Mouse (Mus musculus) hindbrain, embryonic 11.5 days (tissue): Measurements from ENCODE around the gene Cep89. TPM values are rescaled to one million over a fixed set of nuclear protein-coding genes. Genes with fewer than 3 reads are reported as not detected.

Experiments used
- ATAC-seq: fragments of 200-750 bp; cut with Nextera tagmentation; 2 replicates; pipeline ENCODE4 v1.8.0; 2017; ENCODE audit warnings: mild to moderate bottlenecking, moderate TSS enrichment, moderate library complexity; ENCODE audit not compliant: low FRiP score
- DNase-seq: peaks from one replicate; pipeline ENCODE4 v3.0.0-alpha.2; 2015; ENCODE audit warnings: low spot score
- H3K27ac ChIP-seq: fragments of 300-500 bp; sonication (generic); 2 replicates; pipeline ENCODE4 v1.5.1; 2014; ENCODE audit warnings: mild to moderate bottlenecking, low read depth, low read length
- H3K27me3 ChIP-seq: fragments of 300-500 bp; sonication (generic); 2 replicates; pipeline ENCODE4 v1.6.1; 2014; ENCODE audit warnings: mild to moderate bottlenecking, low read length, moderate library complexity, mixed read lengths; ENCODE audit not compliant: control insufficient read depth, insufficient read depth
- H3K36me3 ChIP-seq: fragments of 300-500 bp; sonication (generic); 2 replicates; pipeline ENCODE4 v1.6.1; 2014; ENCODE audit warnings: mild to moderate bottlenecking, low read length, moderate library complexity, mixed read lengths; ENCODE audit not compliant: control insufficient read depth, insufficient read depth
- H3K4me1 ChIP-seq: fragments of 300-500 bp; sonication (generic); replicated peaks from 2 replicates; pipeline ENCODE4 v1.6.1; 2014; ENCODE audit warnings: low read length, mixed read lengths; ENCODE audit not compliant: control insufficient read depth, insufficient read depth
- H3K4me2 ChIP-seq: fragments of 300-500 bp; sonication (generic); replicated peaks from 2 replicates; pipeline ENCODE4 v1.6.1; 2014; ENCODE audit warnings: mild to moderate bottlenecking, low read depth, low read length
- H3K4me3 ChIP-seq: fragments of 300-500 bp; sonication (generic); 2 replicates; pipeline ENCODE4 v1.5.1; 2014; ENCODE audit warnings: low read depth, low read length
- H3K9ac ChIP-seq: fragments of 300-500 bp; sonication (generic); 2 replicates; pipeline ENCODE4 v1.6.1; 2014; ENCODE audit warnings: low read depth, low read length
- H3K9me3 ChIP-seq: fragments of 300-500 bp; sonication (generic); 2 replicates; pipeline ENCODE4 v1.6.1; 2016; ENCODE audit warnings: low read length; ENCODE audit not compliant: control insufficient read depth
- WGBS: fragments of 180-500 bp; shearing (Covaris S2); extraction: QIAGEN DNeasy Blood & Tissue Kit; methylation state at CpG from one replicate; pipeline ENCODE4 v1.1.7; 2014; 5-methylcytosine and 5-hydroxymethylcytosine counted together
- polyA plus RNA-seq: library from polyadenylated mRNA; unstranded; fragments of >200 nt; fragmentation: Nextera tagmentation; extraction: Ambion mirVana; gene quantifications from 2 replicates; pipeline ENCODE4 v1.2.1, GENCODE M21; 2014

Gene Cep89
- polyA plus RNA-seq = 35.2 and 41.7 TPM in 2 replicates

GRCm38 (mm10) chr7:35396542-35397168, at the start of gene Cep89, which contains the start of gene Faap24:
Gene Cep89, plus strand, starts transcription at chr7:35397035.
Gene Faap24, minus strand, starts transcription at chr7:35396836.
- H3K36me3 ChIP-seq = peaks cover 12% of the 10 kb centered on the region
- WGBS = under 1% methylated on average over 28 of the region's 28 CpGs
- H3K4me1 ChIP-seq = peaks cover 9% of the 10 kb centered on the region
- H3K4me2 ChIP-seq = peak within 1 kb of the TSS; percentile 68
- no peaks in the 10 kb centered on the region for H3K27me3 ChIP-seq
- DNase-seq (peak; percentile 99), ATAC-seq (peak; percentile 99)
- H3K9ac ChIP-seq = peak within 1 kb of the TSS; percentile 66
- H3K9me3 ChIP-seq = no peaks in the 10 kb centered on the region
- peak within 1 kb of the TSS; percentile 74 for H3K4me3 ChIP-seq
- 0 out of 2 replicates have a peak within 1 kb of the TSS, but pooled peaks have one; percentile 30 for H3K27ac ChIP-seq

GRCm38 (mm10) chr7:35347918-35348700, 48.7 kb upstream of the Cep89 start:
- ATAC-seq (no peak), DNase-seq (no peak)
- Histone ChIP-seq H3K4me3 (no peak overlapping the region), H3K27ac (no peak overlapping the region), H3K4me1 (no peaks in the 10 kb centered on the region), H3K4me2 (no peak overlapping the region), H3K9me3 (no peaks in the 10 kb centered on the region), H3K36me3 (no peaks in the 10 kb centered on the region), H3K9ac (no peak overlapping the region), H3K27me3 (no peaks in the 10 kb centered on the region)
- 77% methylated on average over 17 of the region's 18 CpGs for WGBS

- DNase-seq (no peak), ATAC-seq (no peak)
- Histone ChIP-seq H3K9ac (no peak overlapping the region), H3K36me3 (no peaks in the 10 kb centered on the region), H3K9me3 (no peaks in the 10 kb centered on the region), H3K4me3 (no peak overlapping the region), H3K4me1 (no peaks in the 10 kb centered on the region), H3K27ac (no peak overlapping the region), H3K4me2 (no peak overlapping the region), H3K27me3 (no peaks in the 10 kb centered on the region)
- WGBS = 87% methylated on average over 4 of the region's 4 CpGs
Observed at GRCm38 (mm10) chr7:35349022-35349421, 47.8 kb upstream of the Cep89 start.

- no peak for DNase-seq
- ATAC-seq = no peak
- Histone ChIP-seq H3K4me2 (no peak overlapping the region), H3K9me3 (no peaks in the 10 kb centered on the region), H3K9ac (no peak overlapping the region), H3K27me3 (no peaks in the 10 kb centered on the region), H3K27ac (no peak overlapping the region), H3K36me3 (no peaks in the 10 kb centered on the region), H3K4me1 (no peaks in the 10 kb centered on the region), H3K4me3 (no peak overlapping the region)
- 86% methylated on average over 8 of the region's 8 CpGs for WGBS
Observed at GRCm38 (mm10) chr7:35349886-35350684, 46.8 kb upstream of the Cep89 start.

GRCm38 (mm10) chr7:35351155-35351554, 45.7 kb upstream of the Cep89 start:
- no peaks in the 10 kb centered on the region for H3K4me1 ChIP-seq
- H3K36me3 ChIP-seq = no peaks in the 10 kb centered on the region
- DNase-seq (no peak), ATAC-seq (no peak)
- H3K27ac ChIP-seq = no peak overlapping the region
- no peaks in the 10 kb centered on the region for H3K9me3 ChIP-seq
- H3K27me3 ChIP-seq = no peaks in the 10 kb centered on the region
- no peak overlapping the region for H3K4me3 ChIP-seq
- WGBS = 91% methylated on average over 3 of the region's 3 CpGs
- H3K9ac ChIP-seq = no peak overlapping the region
- no peak overlapping the region for H3K4me2 ChIP-seq

- Histone ChIP-seq H3K4me3 (no peak overlapping the region), H3K27ac (no peak overlapping the region), H3K4me1 (no peaks in the 10 kb centered on the region), H3K27me3 (no peaks in the 10 kb centered on the region), H3K9ac (no peak overlapping the region), H3K36me3 (no peaks in the 10 kb centered on the region), H3K9me3 (no peaks in the 10 kb centered on the region), H3K4me2 (no peak overlapping the region)
- WGBS = 97% methylated on average over 15 of the region's 15 CpGs
- ATAC-seq (no peak), DNase-seq (no peak)
Observed at GRCm38 (mm10) chr7:35353306-35353705, 43.5 kb upstream of the Cep89 start.

GRCm38 (mm10) chr7:35355303-35355872, 41.4 kb upstream of the Cep89 start:
- 90% methylated on average over 5 of the region's 5 CpGs for WGBS
- ATAC-seq = no peak

GRCm38 (mm10) chr7:35357621-35358020, 39.2 kb upstream of the Cep89 start:
- ATAC-seq (no peak), DNase-seq (no peak)
- H3K27ac ChIP-seq = no peak overlapping the region
- no peaks in the 10 kb centered on the region for H3K9me3 ChIP-seq
- no peak overlapping the region for H3K4me3 ChIP-seq
- H3K36me3 ChIP-seq = no peaks in the 10 kb centered on the region
- no peak overlapping the region for H3K4me2 ChIP-seq
- H3K9ac ChIP-seq = no peak overlapping the region
- H3K4me1 ChIP-seq = no peaks in the 10 kb centered on the region
- 90% methylated on average over 12 of the region's 12 CpGs for WGBS
- H3K27me3 ChIP-seq = no peaks in the 10 kb centered on the region

More at GRCm38 (mm10) chr7:35355303-35355872, 41.4 kb upstream of the Cep89 start:
- Histone ChIP-seq H3K9ac (no peak overlapping the region), H3K36me3 (no peaks in the 10 kb centered on the region), H3K27me3 (no peaks in the 10 kb centered on the region), H3K4me2 (no peak overlapping the region), H3K4me3 (no peak overlapping the region), H3K9me3 (no peaks in the 10 kb centered on the region), H3K27ac (no peak overlapping the region), H3K4me1 (no peaks in the 10 kb centered on the region)
- no peak for DNase-seq
